Mouse (Mus musculus) adrenal gland, postnatal 36 days (tissue): ENCODE measurements around the gene Tpgs1. TPM values are rescaled to one million over a fixed set of nuclear protein-coding genes. Genes with fewer than 3 reads are reported as not detected.

Source experiments
- DNase-seq, 2 experiments: peaks; one replicate each; pipeline ENCODE4 v3.0.0; 2021; ENCODE audit warnings: mixed read lengths in 1 of 2
- total RNA-seq, 2 experiments: library from RNA; stranded (reverse); gene quantifications; 2 replicates each; pipeline ENCODE4 v1.2.3; 2021

Tpgs1 gene
- total RNA-seq, 2 experiments from 2014 or later: 31.6 to 39.0 TPM

DNA sequence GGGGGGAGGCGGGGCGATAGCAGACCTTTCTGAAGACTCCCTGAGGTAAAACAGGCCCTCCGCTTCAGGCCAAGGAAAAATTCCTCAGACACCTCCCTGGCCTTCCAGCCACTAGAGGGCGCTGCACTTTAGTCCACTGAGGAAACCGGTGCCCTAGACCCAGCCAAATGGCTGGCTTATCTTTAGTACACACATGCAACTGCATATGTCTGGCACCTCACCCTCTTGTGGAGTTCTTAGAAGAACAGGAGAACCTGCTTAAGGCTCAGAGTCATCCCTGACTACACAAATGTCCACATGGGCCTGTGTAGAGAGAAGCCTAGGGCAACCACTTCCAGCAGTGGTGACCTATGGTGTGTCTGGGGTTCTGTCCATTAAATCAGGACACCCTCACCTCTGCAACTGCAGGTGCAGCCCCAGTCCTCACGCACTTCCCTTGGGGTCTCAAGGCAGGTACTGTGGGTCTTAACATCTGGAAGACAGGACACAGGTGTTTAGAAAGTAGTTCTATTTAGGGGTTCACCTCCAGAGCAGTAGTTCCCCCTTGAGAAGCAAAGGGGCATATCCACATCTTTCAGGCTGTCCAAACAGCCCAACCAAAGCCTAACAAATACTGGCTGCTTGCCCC is 43.4 kb downstream of the Tpgs1 start:
- peak; percentile 86 to 89 for DNase-seq

DNA sequence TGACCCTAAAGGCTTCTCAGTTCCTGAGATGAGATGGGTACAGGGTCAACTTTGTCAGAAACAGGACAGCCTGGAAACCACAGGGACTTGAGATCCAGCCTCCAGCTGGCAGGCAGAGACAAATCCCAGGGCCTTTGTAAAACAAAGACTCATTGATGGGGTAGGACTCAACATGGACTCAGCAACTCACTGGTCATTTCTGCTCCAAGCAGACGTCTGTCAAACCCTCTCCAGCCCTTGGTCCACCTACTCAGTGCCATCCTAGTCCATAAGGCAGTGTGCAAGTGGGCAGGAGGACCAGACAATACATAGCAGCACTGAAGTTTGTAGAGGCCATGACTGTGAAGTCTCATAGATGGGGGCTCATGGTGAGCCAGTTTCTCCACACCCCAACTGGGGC is 44.0 kb downstream of the Tpgs1 start:
- no peak for DNase-seq

DNA sequence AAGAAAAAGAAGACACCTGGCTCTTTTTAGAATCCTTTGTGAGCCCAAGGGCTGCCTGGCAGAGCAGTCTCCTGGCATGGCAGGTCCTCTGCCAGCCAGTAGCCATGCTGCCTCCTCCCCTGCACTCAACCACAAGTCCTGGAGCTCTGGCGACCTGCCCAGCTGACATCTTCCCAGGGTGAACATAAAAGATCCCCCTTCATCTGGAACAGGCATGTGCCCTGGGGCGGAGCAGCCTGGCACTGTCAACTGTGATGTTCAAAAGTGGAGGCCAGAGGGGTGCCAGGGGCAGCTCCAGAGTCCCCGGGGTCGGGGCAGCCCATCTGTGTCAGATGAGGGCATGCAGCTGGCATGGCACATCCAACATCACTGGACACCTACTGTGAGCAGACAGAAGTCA is 45.8 kb downstream of the Tpgs1 start:
- no peak for DNase-seq

DNA sequence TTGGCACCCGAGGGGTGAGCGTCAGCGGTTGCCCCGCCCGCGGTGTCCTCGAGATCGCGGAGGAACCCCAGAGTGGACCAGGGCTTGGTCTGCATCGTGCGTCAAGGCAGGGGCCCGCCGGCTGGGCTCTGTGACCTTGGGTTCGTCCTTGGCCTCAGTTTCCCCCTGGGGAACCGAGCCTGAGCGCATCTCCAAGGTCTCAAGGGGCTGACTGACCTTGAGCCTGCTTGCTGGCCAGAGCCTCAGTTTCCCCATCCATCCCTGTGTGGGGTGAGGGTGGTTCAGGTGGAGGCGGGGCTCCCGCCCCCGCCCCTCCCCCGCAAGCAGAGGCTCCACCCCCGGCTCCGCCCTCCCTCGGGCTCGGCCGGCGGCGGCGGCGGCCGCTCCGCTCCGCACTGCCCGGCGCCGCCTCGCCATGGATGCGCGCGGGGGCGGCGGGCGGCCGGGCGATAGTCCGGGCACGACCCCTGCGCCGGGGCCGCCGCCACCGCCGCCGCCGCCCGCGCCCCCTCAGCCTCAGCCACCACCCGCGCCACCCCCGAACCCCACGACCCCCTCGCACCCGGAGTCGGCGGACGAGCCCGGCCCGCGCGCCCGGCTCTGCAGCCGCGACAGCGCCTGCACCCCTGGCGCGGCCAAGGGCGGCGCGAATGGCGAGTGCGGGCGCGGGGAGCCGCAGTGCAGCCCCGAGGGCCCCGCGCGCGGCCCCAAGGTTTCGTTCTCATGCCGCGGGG is 47.3 kb downstream of the Tpgs1 start, which contains the start of gene Hcn2:
Gene Hcn2 (plus strand): TSS at position 381 of the 734 bp plus-strand sequence.
- peak in 1 of 2 experiments; percentile 64 for DNase-seq

DNA sequence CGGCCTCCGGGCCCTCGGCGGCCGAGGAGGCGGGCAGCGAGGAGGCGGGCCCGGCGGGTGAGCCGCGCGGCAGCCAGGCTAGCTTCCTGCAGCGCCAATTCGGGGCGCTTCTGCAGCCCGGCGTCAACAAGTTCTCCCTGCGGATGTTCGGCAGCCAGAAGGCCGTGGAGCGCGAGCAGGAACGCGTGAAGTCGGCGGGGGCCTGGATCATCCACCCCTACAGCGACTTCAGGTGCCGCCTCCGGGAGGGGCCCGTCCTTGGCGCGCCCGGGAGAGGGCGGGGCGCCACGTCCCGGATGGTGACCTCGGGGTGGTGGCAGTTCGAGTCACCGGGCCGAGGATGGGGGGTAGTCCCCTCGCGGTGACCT is 47.8 kb downstream of the Tpgs1 start:
- peak in 1 of 2 experiments; percentile 56 for DNase-seq

DNA sequence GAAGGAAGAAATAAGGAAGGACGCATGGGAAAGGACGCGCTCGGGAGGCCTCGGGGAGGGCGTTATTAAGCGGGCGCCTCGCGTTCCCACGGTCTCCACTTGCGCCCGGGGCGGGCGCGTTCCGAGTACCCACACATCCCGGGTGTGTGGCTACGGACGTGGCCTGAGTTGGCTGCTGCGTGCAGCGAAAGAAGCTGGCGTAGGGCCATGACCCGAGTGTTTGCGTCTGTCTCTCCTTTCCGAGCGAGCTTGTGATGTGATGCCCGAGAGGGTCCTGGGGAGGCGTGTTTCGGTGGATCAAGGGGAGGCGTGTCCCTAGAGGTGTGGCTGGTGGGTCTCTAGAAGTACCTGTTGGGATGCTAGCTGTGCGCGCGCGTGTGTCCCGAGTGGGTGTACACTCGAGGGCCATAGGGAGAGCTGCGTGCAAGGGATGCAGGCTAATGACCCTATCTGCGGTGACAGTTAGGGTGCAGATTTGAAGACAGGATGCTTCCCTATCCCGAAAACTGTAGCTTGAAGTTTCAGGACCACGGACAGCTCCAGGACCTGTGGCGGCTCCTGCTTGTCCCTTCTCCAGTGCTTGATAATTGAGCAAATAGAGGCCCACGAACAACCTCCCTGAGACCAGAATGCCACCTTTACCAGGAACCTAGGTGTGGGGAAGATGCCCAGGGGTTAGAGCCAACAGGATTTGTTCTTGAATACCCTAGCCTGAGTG is 48.6 kb downstream of the Tpgs1 start:
- peak; percentile 85 to 86 for DNase-seq

DNA sequence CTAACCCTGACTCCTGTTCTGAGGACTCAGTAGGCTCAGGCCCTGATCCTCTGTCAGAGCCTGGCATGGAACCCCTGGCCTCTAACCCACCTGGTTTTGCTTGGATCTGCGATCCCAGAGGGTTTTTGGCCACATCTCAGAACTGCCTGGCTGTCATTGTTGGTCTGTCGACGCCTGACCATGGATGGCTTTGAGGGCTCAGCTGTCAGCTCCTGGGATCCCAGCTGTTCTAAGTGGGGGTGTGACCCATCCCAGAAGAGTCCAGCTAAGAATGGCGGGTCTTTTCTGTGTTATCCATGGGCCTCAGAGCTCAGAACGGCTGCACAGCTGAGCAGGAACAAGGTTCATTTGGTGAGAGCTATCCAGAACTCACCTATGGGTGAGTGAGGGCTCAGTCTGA is 51.9 kb downstream of the Tpgs1 start:
- DNase-seq: no peak

DNA sequence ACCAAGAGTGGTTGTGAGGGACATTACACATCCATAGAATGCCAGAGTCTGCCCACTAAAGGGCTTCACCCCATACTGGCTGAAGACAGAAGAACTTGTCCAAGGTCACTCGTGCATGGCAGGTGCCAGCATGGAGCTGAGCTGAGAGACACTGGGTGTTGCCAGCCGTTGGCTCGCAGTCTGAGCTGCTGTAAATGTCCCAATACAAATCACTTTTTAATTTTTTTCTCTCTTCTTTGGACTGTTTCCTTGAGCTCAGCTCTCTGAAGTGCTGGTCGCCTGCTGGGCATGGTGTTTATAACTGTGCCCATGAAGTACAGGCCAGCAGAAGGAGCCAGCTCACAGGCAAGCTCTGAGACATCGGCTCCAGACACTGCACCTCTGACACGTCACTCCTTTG is 53.9 kb downstream of the Tpgs1 start:
- DNase-seq: peak in 1 of 2 experiments; percentile 40

DNA sequence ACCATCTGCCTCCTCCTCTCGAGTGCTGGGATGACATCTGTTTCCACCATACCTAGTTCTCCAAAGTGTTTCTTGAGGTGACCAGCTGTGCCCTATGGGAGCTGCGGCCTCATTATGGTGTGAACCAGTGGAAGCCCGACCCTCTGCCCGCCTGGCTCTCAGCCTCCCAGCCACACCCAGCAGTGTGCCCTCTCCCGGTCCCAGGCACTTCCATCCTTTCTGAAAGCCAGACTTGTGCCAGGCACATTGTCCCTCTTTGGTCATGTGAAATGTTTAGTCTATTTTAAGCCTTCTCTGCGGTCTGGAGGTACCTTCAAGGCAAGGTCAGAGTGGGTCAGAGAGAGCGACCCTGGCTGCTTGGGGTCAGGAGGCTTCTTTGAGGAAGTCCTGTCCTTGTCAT is 54.5 kb downstream of the Tpgs1 start:
- DNase-seq: no peak

Other genes starting within 250 kb of the Tpgs1 start
- not detected for gene Vmn2r83, start 200.6 kb upstream of the Tpgs1 start, total RNA-seq
- 10 to 100 TPM; 20.2 to 38.2 TPM for gene Plpp2, start 135.6 kb upstream of the Tpgs1 start, total RNA-seq
- gene Mier2, start 114.2 kb upstream of the Tpgs1 start, total RNA-seq: 10 to 100 TPM; 30.4 to 33.4 TPM
- gene Theg, start 82.0 kb upstream of the Tpgs1 start, total RNA-seq: not detected
- gene C2cd4c, start 55.3 kb upstream of the Tpgs1 start, total RNA-seq: under 1 TPM; 0.16 to 0.30 TPM
- gene Shc2, start 31.5 kb upstream of the Tpgs1 start, total RNA-seq: 1 to 10 TPM; 3.0 to 5.2 TPM
- gene Odf3l2, start 23.6 kb upstream of the Tpgs1 start, total RNA-seq: not detected
- not detected for gene Madcam1, start 4.8 kb upstream of the Tpgs1 start, total RNA-seq
- gene Cdc34, start 12.8 kb downstream of the Tpgs1 start, total RNA-seq: 10 to 100 TPM; 75.0 to 79.9 TPM
- gene Gzmm, start 19.7 kb downstream of the Tpgs1 start, total RNA-seq: 1 to 10 TPM in 1 of 2 experiments, under 1 TPM in 1; 0.86 to 1.0 TPM
- 100 to 1,000 TPM; 558 to 568 TPM for gene Bsg, start 35.1 kb downstream of the Tpgs1 start, total RNA-seq
- 1 to 10 TPM; 4.3 to 6.0 TPM for gene Hcn2, start 47.3 kb downstream of the Tpgs1 start, total RNA-seq
- gene Polrmt, start 77.2 kb downstream of the Tpgs1 start, total RNA-seq: 10 to 100 TPM; 51.1 to 58.0 TPM
- not detected for gene Fgf22, start 85.7 kb downstream of the Tpgs1 start, total RNA-seq
- 10 to 100 TPM; 53.0 to 55.2 TPM for gene Rnf126, start 97.6 kb downstream of the Tpgs1 start, total RNA-seq
- 10 to 100 TPM; 11.3 to 22.9 TPM for gene Fstl3, start 107.9 kb downstream of the Tpgs1 start, total RNA-seq
- gene Prss57, start 121.6 kb downstream of the Tpgs1 start, total RNA-seq: not detected
- 10 to 100 TPM; 75.4 to 93.7 TPM for gene Palm, start 124.2 kb downstream of the Tpgs1 start, total RNA-seq
- under 1 TPM in 1 of 2 experiments, not detected in 1; 0.43 TPM for gene Misp, start 151.6 kb downstream of the Tpgs1 start, total RNA-seq
- 100 to 1,000 TPM; 257 to 299 TPM for gene Ptbp1, start 185.1 kb downstream of the Tpgs1 start, total RNA-seq
- under 1 TPM; 0.50 to 0.56 TPM for gene Prtn3, start 205.1 kb downstream of the Tpgs1 start, total RNA-seq
- gene Plppr3, start 205.3 kb downstream of the Tpgs1 start, total RNA-seq: under 1 TPM; 0.16 to 0.50 TPM
- gene Elane, start 216.9 kb downstream of the Tpgs1 start, total RNA-seq: under 1 TPM; 0.30 to 0.33 TPM
- gene Cfd, start 221.5 kb downstream of the Tpgs1 start, total RNA-seq: 1,000 to 10,000 TPM; 1,484 to 1,596 TPM
- 10 to 100 TPM; 39.7 to 50.6 TPM for gene Med16, start 239.6 kb downstream of the Tpgs1 start, total RNA-seq
- gene Gm26602, start 241.5 kb downstream of the Tpgs1 start, total RNA-seq: not detected
- 1 to 10 TPM; 1.2 to 1.3 TPM for gene Kiss1r, start 247.6 kb downstream of the Tpgs1 start, total RNA-seq